Mouse (Mus musculus) embryonic facial prominence, embryonic 15.5 days (tissue): ENCODE measurements around the gene Ptprr. TPM values are rescaled to one million over a fixed set of nuclear protein-coding genes. Genes with fewer than 3 reads are reported as not detected.
A peak's percentile ranks its signal among the peaks of the same experiment; 100 is the strongest.

Source experiments
- ATAC-seq: fragments of 200-750 bp; cut with Nextera tagmentation; 2 replicates; pipeline ENCODE4 v1.8.0; 2017; ENCODE audit warnings: low read depth, moderate TSS enrichment; ENCODE audit not compliant: insufficient number of reproducible peaks, low FRiP score, low TSS enrichment
- H3K27ac ChIP-seq: fragments of 300-500 bp; sonication (generic); replicated peaks from 2 replicates; pipeline ENCODE4 v1.5.1; 2015; ENCODE audit warnings: mild to moderate bottlenecking, inconsistent platforms
- H3K27me3 ChIP-seq: fragments of 300-500 bp; sonication (generic); 2 replicates; pipeline ENCODE4 v1.6.1; 2015; ENCODE audit warnings: inconsistent platforms
- H3K36me3 ChIP-seq: fragments of 300-500 bp; sonication (generic); 2 replicates; pipeline ENCODE4 v1.6.1; 2015; ENCODE audit warnings: mild to moderate bottlenecking, inconsistent platforms
- H3K4me1 ChIP-seq: fragments of 300-500 bp; sonication (generic); 2 replicates; pipeline ENCODE4 v1.6.1; 2015; ENCODE audit warnings: inconsistent platforms
- H3K4me2 ChIP-seq: fragments of 300-500 bp; sonication (generic); replicated peaks from 2 replicates; pipeline ENCODE4 v1.6.1; 2015; ENCODE audit warnings: mild to moderate bottlenecking, inconsistent platforms
- H3K4me3 ChIP-seq: fragments of 300-500 bp; sonication (generic); replicated peaks from 2 replicates; pipeline ENCODE4 v1.5.1; 2015; ENCODE audit warnings: mild to moderate bottlenecking, inconsistent platforms
- H3K9ac ChIP-seq: fragments of 300-500 bp; sonication (generic); 2 replicates; pipeline ENCODE4 v1.6.1; 2015; ENCODE audit warnings: inconsistent platforms
- H3K9me3 ChIP-seq: fragments of 300-500 bp; sonication (generic); replicated peaks from 2 replicates; pipeline ENCODE4 v1.6.1; 2016; ENCODE audit warnings: inconsistent platforms
- WGBS: fragments of 180-500 bp; shearing (Covaris S2); methylation state at CpG from one replicate; pipeline ENCODE4 v1.1.7; 2015; 5-methylcytosine and 5-hydroxymethylcytosine counted together
- polyA plus RNA-seq: library from polyadenylated mRNA; unstranded; fragments of >200 nt; fragmentation: Nextera tagmentation; extraction: Ambion mirVana; gene quantifications from 2 replicates; pipeline ENCODE4 v1.2.1, GENCODE M21; 2015

The Ptprr gene
- polyA plus RNA-seq, 1 experiment from 2014 or later = 3.4 TPM

- Histone ChIP-seq H3K4me1 (no peaks in the 10 kb centered on the region), H3K27ac (no peak overlapping the region), H3K36me3 (no peaks in the 10 kb centered on the region), H3K4me3 (no peak overlapping the region), H3K27me3 (no peaks in the 10 kb centered on the region), H3K9ac (no peak overlapping the region), H3K9me3 (no peaks in the 10 kb centered on the region), H3K4me2 (no peak overlapping the region)
- WGBS = 41% methylated on average over 5 of the region's 5 CpGs
- no peak for ATAC-seq
Observed at GRCm38 (mm10) chr10:116154707-116155106, 136.7 kb downstream of the Ptprr start.

GRCm38 (mm10) chr10:116156699-116157098, 138.7 kb downstream of the Ptprr start:
- ATAC-seq = no peak
- Histone ChIP-seq H3K4me2 (no peak overlapping the region), H3K9me3 (no peaks in the 10 kb centered on the region), H3K4me3 (no peak overlapping the region), H3K9ac (no peak overlapping the region), H3K4me1 (no peaks in the 10 kb centered on the region), H3K27ac (no peak overlapping the region), H3K36me3 (no peaks in the 10 kb centered on the region), H3K27me3 (no peaks in the 10 kb centered on the region)
- 58% methylated on average over 1 of the region's 1 CpGs for WGBS

- ATAC-seq = no peak
- H3K4me3 ChIP-seq = no peak overlapping the region
- no peak overlapping the region for H3K27ac ChIP-seq
- H3K9ac ChIP-seq = no peak overlapping the region
- no peaks in the 10 kb centered on the region for H3K36me3 ChIP-seq
- no peak overlapping the region for H3K4me2 ChIP-seq
- no peaks in the 10 kb centered on the region for H3K4me1 ChIP-seq
- H3K9me3 ChIP-seq = no peaks in the 10 kb centered on the region
- H3K27me3 ChIP-seq = no peaks in the 10 kb centered on the region
- 35% methylated on average over 12 of the region's 12 CpGs for WGBS
Observed at GRCm38 (mm10) chr10:116162338-116162737, 144.3 kb downstream of the Ptprr start.

- Histone ChIP-seq H3K4me3 (no peak overlapping the region), H3K27me3 (no peaks in the 10 kb centered on the region), H3K4me2 (no peak overlapping the region), H3K9ac (no peak overlapping the region), H3K9me3 (no peaks in the 10 kb centered on the region), H3K36me3 (no peaks in the 10 kb centered on the region), H3K27ac (no peak overlapping the region), H3K4me1 (no peaks in the 10 kb centered on the region)
- 49% methylated on average over 10 of the region's 10 CpGs for WGBS
- ATAC-seq = no peak
Observed at GRCm38 (mm10) chr10:116175324-116175883, 157.4 kb downstream of the Ptprr start.

- H3K4me2 ChIP-seq = peak overlapping the region; percentile 15; the same call in 1 of the 2 replicates
Observed at GRCm38 (mm10) chr10:116177390-116178179, 159.6 kb downstream of the Ptprr start.

GRCm38 (mm10) chr10:116181235-116181634, 163.2 kb downstream of the Ptprr start:
- no peaks in the 10 kb centered on the region; the same call in 1 of the 2 replicates for H3K27me3 ChIP-seq
- no peaks in the 10 kb centered on the region for H3K36me3 ChIP-seq
- ATAC-seq = no peak
- no peak overlapping the region for H3K4me2 ChIP-seq
- no peaks in the 10 kb centered on the region for H3K4me1 ChIP-seq
- H3K9ac ChIP-seq = no peak overlapping the region
- 81% methylated on average over 5 of the region's 5 CpGs for WGBS
- H3K9me3 ChIP-seq = no peaks in the 10 kb centered on the region
- H3K4me3 ChIP-seq = no peak overlapping the region
- no peak overlapping the region for H3K27ac ChIP-seq

More at GRCm38 (mm10) chr10:116177390-116178179, 159.6 kb downstream of the Ptprr start:
- no peak overlapping the region for H3K27ac ChIP-seq
- no peaks in the 10 kb centered on the region for H3K36me3 ChIP-seq
- no peaks in the 10 kb centered on the region for H3K9me3 ChIP-seq
- no peak for ATAC-seq
- H3K9ac ChIP-seq = no peak overlapping the region
- no peaks in the 10 kb centered on the region for H3K27me3 ChIP-seq
- H3K4me3 ChIP-seq = no peak overlapping the region
- no peaks in the 10 kb centered on the region for H3K4me1 ChIP-seq
- 46% methylated on average over 21 of the region's 21 CpGs for WGBS

GRCm38 (mm10) chr10:116182221-116182620, 164.2 kb downstream of the Ptprr start:
- no peak for ATAC-seq

GRCm38 (mm10) chr10:116183258-116183657, 165.2 kb downstream of the Ptprr start:
- H3K27ac ChIP-seq = no peak overlapping the region
- ATAC-seq = no peak
- no peak overlapping the region for H3K4me3 ChIP-seq
- no peaks in the 10 kb centered on the region for H3K9me3 ChIP-seq
- H3K4me1 ChIP-seq = no peaks in the 10 kb centered on the region
- H3K9ac ChIP-seq = no peak overlapping the region
- H3K4me2 ChIP-seq = no peak overlapping the region
- no peaks in the 10 kb centered on the region; the same call in 1 of the 2 replicates for H3K27me3 ChIP-seq
- WGBS = 71% methylated on average over 3 of the region's 3 CpGs
- no peaks in the 10 kb centered on the region for H3K36me3 ChIP-seq

More at GRCm38 (mm10) chr10:116182221-116182620, 164.2 kb downstream of the Ptprr start:
- no peaks in the 10 kb centered on the region for H3K4me1 ChIP-seq
- WGBS = 64% methylated on average over 5 of the region's 5 CpGs
- H3K4me3 ChIP-seq = no peak overlapping the region
- no peak overlapping the region for H3K4me2 ChIP-seq
- no peaks in the 10 kb centered on the region; the same call in 1 of the 2 replicates for H3K27me3 ChIP-seq
- no peak overlapping the region for H3K9ac ChIP-seq
- no peaks in the 10 kb centered on the region for H3K36me3 ChIP-seq
- H3K9me3 ChIP-seq = no peaks in the 10 kb centered on the region
- no peak overlapping the region for H3K27ac ChIP-seq

- ATAC-seq = no peak
- WGBS = 65% methylated on average over 2 of the region's 2 CpGs
- Histone ChIP-seq H3K9ac (no peak overlapping the region), H3K36me3 (no peaks in the 10 kb centered on the region), H3K9me3 (no peaks in the 10 kb centered on the region), H3K4me1 (peaks cover under 1% of the 10 kb centered on the region; the same call in 1 of the 2 replicates), H3K4me3 (no peak overlapping the region), H3K27me3 (no peaks in the 10 kb centered on the region), H3K27ac (no peak overlapping the region), H3K4me2 (no peak overlapping the region)
Observed at GRCm38 (mm10) chr10:116191724-116192123, 173.7 kb downstream of the Ptprr start.

GRCm38 (mm10) chr10:116192293-116192692, 174.3 kb downstream of the Ptprr start:
- H3K9me3 ChIP-seq = no peaks in the 10 kb centered on the region
- H3K9ac ChIP-seq = no peak overlapping the region
- peaks cover 5% of the 10 kb centered on the region; the same call in 1 of the 2 replicates for H3K4me1 ChIP-seq
- H3K36me3 ChIP-seq = no peaks in the 10 kb centered on the region
- H3K4me3 ChIP-seq = no peak overlapping the region
- no peaks in the 10 kb centered on the region for H3K27me3 ChIP-seq
- H3K4me2 ChIP-seq = no peak overlapping the region
- ATAC-seq = no peak
- H3K27ac ChIP-seq = no peak overlapping the region
- 83% methylated on average over 8 of the region's 8 CpGs for WGBS

- no peak overlapping the region for H3K9ac ChIP-seq
- H3K4me3 ChIP-seq = no peak overlapping the region
- H3K4me1 ChIP-seq = peaks cover 5% of the 10 kb centered on the region; the same call in 1 of the 2 replicates
- no peak overlapping the region for H3K4me2 ChIP-seq
- H3K9me3 ChIP-seq = no peaks in the 10 kb centered on the region
- H3K27me3 ChIP-seq = no peaks in the 10 kb centered on the region
- no peak overlapping the region for H3K27ac ChIP-seq
- 66% methylated on average over 8 of the region's 8 CpGs for WGBS
- no peak for ATAC-seq
- H3K36me3 ChIP-seq = no peaks in the 10 kb centered on the region
Observed at GRCm38 (mm10) chr10:116194409-116194808, 176.4 kb downstream of the Ptprr start.
